Mouse (Mus musculus) Patski (cell line): Measurements from ENCODE around the gene Amelx. TPM values are rescaled to one million over a fixed set of nuclear protein-coding genes. Genes with fewer than 3 reads are reported as not detected.

Source experiments
- ATAC-seq: fragments of 100-300 bp; one replicate; pipeline ENCODE4 v1.8.0; 2021
- CTCF ChIA-PET: fragments of 350-600 bp; sonication (Branson Sonifier 250); formaldehyde crosslinking; loops from one replicate; lab custom pipeline; 2022; ENCODE audit warnings: inconsistent platforms; lab: Charles Lee
- POLR2A ChIA-PET: fragments of 350-600 bp; sonication (Branson Sonifier 250); formaldehyde crosslinking; loops from one replicate; lab custom pipeline; 2022; ENCODE audit warnings: antibody characterized with exemption, inconsistent platforms; lab: Charles Lee
- DNase-seq: peaks from one replicate; pipeline ENCODE4 v3.0.0-alpha.2; 2011; ENCODE audit warnings: low read depth, low spot score
- H3K27me3 ChIP-seq: fragments of 371-371 bp; one replicate; pipeline ENCODE4 v1.5.1; 2021
- CTCF ChIP-seq: fragments of 100-300 bp; IDR thresholded peaks from one replicate; pipeline ENCODE4 v1.5.1; 2021
- in situ Hi-C: fragments of 300-500 bp; cut with MboI; formaldehyde crosslinking; loops from 3 replicates; pipeline ENCODE4 v1.11.1; 2018; ENCODE audit warnings: low pct_unique_long_range_greater_than_20kb, mixed read lengths
- polyA plus RNA-seq: library from polyadenylated mRNA; unstranded; gene quantifications from one replicate; pipeline ENCODE4 v1.2.3, GENCODE M21; 2021

The Amelx gene
- not detected for polyA plus RNA-seq

GRCm38 (mm10) chrX:169187100-169187499, at the start of gene Amelx:
Gene Amelx, minus strand, starts transcription at chrX:169187200.
- TF ChIP-seq CTCF: no peak
- DNase-seq (no peak), ATAC-seq (no peak)
- peaks cover 81% of the 10 kb centered on the region for H3K27me3 ChIP-seq
- ChIA-PET CTCF (no interaction called here), POLR2A (no interaction called here)
- in situ Hi-C loops: no loop called here

- CTCF ChIA-PET: no interaction called here
- ATAC-seq: no peak
Measured at GRCm38 (mm10) chrX:169222357-169223062, 35.5 kb upstream of the Amelx start.

GRCm38 (mm10) chrX:169220064-169220463, 33.1 kb upstream of the Amelx start:
- in situ Hi-C loops: no loop called here
- ChIA-PET CTCF (no interaction called here), POLR2A (no interaction called here)
- no peak for DNase-seq
- H3K27me3 ChIP-seq: peaks cover 86% of the 10 kb centered on the region
- TF ChIP-seq CTCF: no peak
- ATAC-seq: no peak

More at GRCm38 (mm10) chrX:169222357-169223062, 35.5 kb upstream of the Amelx start:
- no peak for TF ChIP-seq CTCF
- no peak for DNase-seq
- POLR2A ChIA-PET: no interaction called here
- in situ Hi-C loops: no loop called here
- peaks cover 86% of the 10 kb centered on the region for H3K27me3 ChIP-seq

GRCm38 (mm10) chrX:169210019-169210418, 23.0 kb upstream of the Amelx start:
- in situ Hi-C loops: no loop called here
- POLR2A ChIA-PET: no interaction called here
- no peak for TF ChIP-seq CTCF
- CTCF ChIA-PET: no interaction called here
- DNase-seq (no peak), ATAC-seq (no peak)
- peaks cover 79% of the 10 kb centered on the region for H3K27me3 ChIP-seq

GRCm38 (mm10) chrX:169178634-169179033, 8.4 kb downstream of the Amelx start:
- CTCF ChIA-PET: no interaction called here
- POLR2A ChIA-PET: no interaction called here
- no peak for DNase-seq

GRCm38 (mm10) chrX:169173796-169174195, 13.2 kb downstream of the Amelx start:
- DNase-seq (no peak), ATAC-seq (no peak)
- peaks cover 63% of the 10 kb centered on the region for H3K27me3 ChIP-seq
- TF ChIP-seq CTCF: no peak
- ChIA-PET POLR2A (no interaction called here), CTCF (no interaction called here)
- in situ Hi-C loops: no loop called here

More at GRCm38 (mm10) chrX:169178634-169179033, 8.4 kb downstream of the Amelx start:
- in situ Hi-C loops: no loop called here
- no peak for ATAC-seq
- peaks cover 83% of the 10 kb centered on the region for H3K27me3 ChIP-seq
- no peak for TF ChIP-seq CTCF

- POLR2A ChIA-PET: no interaction called here
- ATAC-seq (no peak), DNase-seq (no peak)
- peaks cover 46% of the 10 kb centered on the region for H3K27me3 ChIP-seq
- in situ Hi-C loops: no loop called here
- CTCF ChIA-PET: no interaction called here
- TF ChIP-seq CTCF: no peak
Measured at GRCm38 (mm10) chrX:169170981-169171380, 16.0 kb downstream of the Amelx start.

GRCm38 (mm10) chrX:169158385-169158784, 28.6 kb downstream of the Amelx start:
- peaks cover 25% of the 10 kb centered on the region for H3K27me3 ChIP-seq
- no peak for ATAC-seq
- DNase-seq: no peak
- in situ Hi-C loops: no loop called here
- TF ChIP-seq CTCF: no peak
- CTCF ChIA-PET: no interaction called here
- POLR2A ChIA-PET: no interaction called here

GRCm38 (mm10) chrX:169153805-169154204, 33.2 kb downstream of the Amelx start:
- ATAC-seq (no peak), DNase-seq (no peak)
- TF ChIP-seq CTCF: no peak
- POLR2A ChIA-PET: no interaction called here
- CTCF ChIA-PET: no interaction called here
- peaks cover 50% of the 10 kb centered on the region for H3K27me3 ChIP-seq
- in situ Hi-C loops: no loop called here

GRCm38 (mm10) chrX:169140467-169140866, 46.5 kb downstream of the Amelx start:
- in situ Hi-C loops: no loop called here
- ATAC-seq: no peak
- DNase-seq: no peak
- no peak for TF ChIP-seq CTCF
- ChIA-PET POLR2A (no interaction called here), CTCF (no interaction called here)
- peaks cover 40% of the 10 kb centered on the region for H3K27me3 ChIP-seq

- ChIA-PET CTCF (no interaction called here), POLR2A (no interaction called here)
- in situ Hi-C loops: no loop called here
- ATAC-seq (no peak), DNase-seq (no peak)
- H3K27me3 ChIP-seq: peaks cover 34% of the 10 kb centered on the region
- no peak for TF ChIP-seq CTCF
Measured at GRCm38 (mm10) chrX:169139758-169140157, 47.2 kb downstream of the Amelx start.

Other genes with a start within 250 kb of the Amelx start
- 30.3 TPM for gene Hccs, start 133.2 kb upstream of the Amelx start, polyA plus RNA-seq